9 mouse cellular contexts compared by ENCODE assay signal in the genomic region with DNA sequence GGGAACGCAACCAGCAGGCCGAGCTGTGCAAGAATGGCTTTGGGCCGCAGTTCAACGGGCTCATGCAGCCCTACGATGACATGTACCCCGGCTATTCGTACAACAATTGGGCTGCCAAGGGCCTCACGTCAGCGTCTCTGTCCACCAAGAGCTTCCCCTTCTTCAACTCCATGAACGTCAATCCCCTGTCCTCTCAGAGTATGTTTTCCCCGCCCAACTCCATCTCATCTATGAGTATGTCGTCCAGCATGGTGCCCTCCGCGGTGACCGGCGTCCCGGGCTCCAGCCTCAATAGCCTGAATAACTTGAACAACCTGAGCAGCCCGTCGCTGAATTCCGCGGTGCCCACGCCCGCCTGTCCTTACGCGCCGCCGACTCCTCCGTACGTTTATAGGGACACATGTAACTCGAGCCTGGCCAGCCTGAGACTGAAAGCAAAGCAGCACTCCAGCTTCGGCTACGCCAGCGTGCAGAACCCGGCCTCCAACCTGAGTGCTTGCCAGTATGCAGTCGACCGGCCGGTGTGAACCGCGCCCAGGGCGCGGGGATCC. TPM values are rescaled to one million over a fixed set of nuclear protein-coding genes. Genes with fewer than 3 reads are reported as not detected.
DNase-seq lines count a peak whose midpoint lies in the region; ATAC-seq and TF ChIP-seq lines count a peak whose summit lies in the region.
"Had no signal": no experiment of that assay in that cellular context is flagged by ENCODE, and none has a peak within 500 bp of the region (broad histone marks: within the 10 kb centered on the region; RNA-seq: fewer than 3 reads in every experiment).

No protein-coding gene starts in this region.

- TF ChIP-seq CTCF in kidney, adult 2 months (conservative IDR thresholded peaks at IDR 0.05; ENCODE audit: insufficient read depth, insufficient read length, low read depth, low read length) = no peak

- 4% methylated on average over 41 of the region's 41 CpGs for WGBS in kidney, adult 2 months
- WGBS in intestine, embryonic 15.5 days = 16% methylated on average over 41 of the region's 41 CpGs

- no peak overlapping the region for H3K27ac ChIP-seq in kidney, adult 2 months (ENCODE audit: insufficient read depth, low read depth, low read length)
- H3K27ac ChIP-seq in intestine, embryonic 15.5 days = peak overlapping the region; percentile 30

- no peaks in the 10 kb centered on the region for H3K9me3 ChIP-seq in intestine, embryonic 15.5 days

- peaks cover 12% of the 10 kb centered on the region for H3K27me3 ChIP-seq in kidney, adult 2 months (replicated peaks; ENCODE audit: control insufficient read depth, insufficient read depth, low read length)
- H3K27me3 ChIP-seq in intestine, embryonic 15.5 days (replicated peaks) = peaks cover 32% of the 10 kb centered on the region

- H3K4me2 ChIP-seq in intestine, embryonic 15.5 days (replicated peaks) = peak overlapping the region; percentile 93

- DNase-seq in kidney, adult 2 months = peak; percentile 41
- DNase-seq in kidney, postnatal 14 days = no peak
- peak; percentile 74 for DNase-seq in embryo, embryonic 11 days
- peak; percentile 39 for DNase-seq in retina, embryonic 14.5 days (ENCODE audit: low spot score)
- DNase-seq in MN1 (ENCODE audit: low spot score) (no peak), adipocyte (ENCODE audit: low spot score) (no peak)
- DNase-seq: cerebellum, adult 9-11 months; gastrocnemius, postnatal 10 days had no signal

- 0 out of 2 replicates have a peak, but pooled peaks cover 3% of the 10 kb centered on the region for H3K4me1 ChIP-seq in kidney, adult 2 months (ENCODE audit: control insufficient read depth, insufficient read depth, low read length)
- peaks cover 2% of the 10 kb centered on the region; the same call in 1 of the 2 replicates for H3K4me1 ChIP-seq in intestine, embryonic 15.5 days (replicated peaks)

- ATAC-seq in intestine, embryonic 15.5 days = no peak

- H3K36me3 ChIP-seq in kidney, adult 2 months (ENCODE audit: control insufficient read depth, insufficient read depth, low read length) = no peaks in the 10 kb centered on the region
- H3K36me3 ChIP-seq in intestine, embryonic 15.5 days = no peaks in the 10 kb centered on the region

- no peak for TF ChIP-seq POLR2A in kidney, adult 2 months (IDR thresholded peaks at IDR 0.05; ENCODE audit: low read depth, low read length)

- H3K9ac ChIP-seq in intestine, embryonic 15.5 days = peak overlapping the region; percentile 51

- H3K4me3 ChIP-seq in kidney, adult 2 months (ENCODE audit: insufficient read depth, low read depth, low read length) = peak overlapping the region; percentile 3; the same call in 1 of the 2 replicates
- peak overlapping the region; percentile 64 for H3K4me3 ChIP-seq in intestine, embryonic 15.5 days (replicated peaks)

RNA-seq across cellular contexts. Expression of gene Pitx2, which starts 18.8 kb away (rescaled TPM):
- 9.9 and 10.5 TPM in 2 replicates for polyA plus RNA-seq in kidney, adult 2 months (2012; rRNA removed)
- 39.4 and 45.2 TPM in 2 replicates for polyA plus RNA-seq in intestine, embryonic 15.5 days (2015; fragmentation: Nextera tagmentation; extraction: Ambion mirVana)

Comparison
In these comparisons a context has a peak if more than half of its experiments do, and no peak if none do; other contexts are left out.
1. DNase-seq: peak in kidney, adult 2 months (single experiment), embryo, embryonic 11 days (single experiment) and retina, embryonic 14.5 days (single experiment); none in kidney, postnatal 14 days (single experiment), MN1 (single experiment) and adipocyte (single experiment).